Mouse (Mus musculus) kidney, adult 2 months (tissue): ENCODE results near the gene Asic1.

Experiments used
- CTCF ChIP-seq: fragments of 200-500 bp; conservative IDR thresholded peaks from 2 replicates; pipeline ENCODE4 v1.5.1; 2011; ENCODE audit warnings: low read depth, mild to moderate bottlenecking, control low read depth, low read length, moderate library complexity, mixed read lengths; ENCODE audit not compliant: insufficient read depth, insufficient read length
- POLR2A ChIP-seq: fragments of 200-500 bp; IDR thresholded peaks from one replicate; pipeline ENCODE4 v1.6.1; 2011; ENCODE audit warnings: low read depth, low read length, control low read depth

- TF ChIP-seq POLR2A = no peak
- TF ChIP-seq CTCF = no peak
These were observed 52.0 kb downstream of the Asic1 start for GRCm38 (mm10) chr15:99721921-99722743.
